Comparison of ENCODE assay signal across 11 mouse cellular contexts in genomic region chr6:52843027-52843426, GRCm38 (mm10).
A peak's percentile ranks its signal among the peaks of the same experiment; 100 is the strongest.
DNase-seq lines count a peak whose midpoint lies in the region; ATAC-seq and TF ChIP-seq lines count a peak whose summit lies in the region.
"Had no signal": no experiment of that assay in that cellular context is flagged by ENCODE, and none has a peak within 500 bp of the region (broad histone marks: within the 10 kb centered on the region; RNA-seq: fewer than 3 reads in every experiment).

No protein-coding gene starts in this region.

- intact Hi-C loops in left cerebral cortex, adult 2 months (cut with DNase I) = loop anchor here (2.0 kb wide), 1 partner anchor 76 kb away; no protein-coding TSS in a partner anchor

- no peak overlapping the region for H3K27ac ChIP-seq in left cerebral cortex, adult 2 months
- no peak overlapping the region for H3K27ac ChIP-seq in hindbrain, embryonic 16.5 days (ENCODE audit: low read depth, low read length)
- H3K27ac ChIP-seq: embryonic facial prominence, embryonic 15.5 days; liver, embryonic 15.5 days had no signal

- 70% methylated on average over 4 of the region's 4 CpGs for WGBS in hindbrain, embryonic 16.5 days

- no peaks in the 10 kb centered on the region for H3K27me3 ChIP-seq in hindbrain, embryonic 16.5 days (replicated peaks; ENCODE audit: control insufficient read depth, insufficient read depth, low read length)
- H3K27me3 ChIP-seq: embryonic facial prominence, embryonic 15.5 days; liver, embryonic 15.5 days had no signal

- no peaks in the 10 kb centered on the region for H3K36me3 ChIP-seq in hindbrain, embryonic 16.5 days (ENCODE audit: control insufficient read depth, insufficient read depth, low read length)
- H3K36me3 ChIP-seq: embryonic facial prominence, embryonic 15.5 days; liver, embryonic 15.5 days had no signal

- TF ChIP-seq CTCF in left cerebral cortex, adult 2 months (IDR thresholded peaks at IDR 0.05) = peak; percentile 32

- H3K4me1 ChIP-seq in hindbrain, embryonic 16.5 days (ENCODE audit: control insufficient read depth, insufficient read depth, low read depth, low read length) = peaks cover 11% of the 10 kb centered on the region
- H3K4me1 ChIP-seq: liver, embryonic 15.5 days had no signal

- no peak overlapping the region for H3K4me2 ChIP-seq in hindbrain, embryonic 16.5 days (ENCODE audit: low read length)
- H3K4me2 ChIP-seq: embryonic facial prominence, embryonic 15.5 days; heart, embryonic 11.5 days; liver, embryonic 15.5 days had no signal

- no peak overlapping the region for H3K4me3 ChIP-seq in left cerebral cortex, adult 2 months
- no peak overlapping the region for H3K4me3 ChIP-seq in hindbrain, embryonic 16.5 days (ENCODE audit: low read length)
- H3K4me3 ChIP-seq: embryonic facial prominence, embryonic 15.5 days; liver, embryonic 15.5 days had no signal

- DNase-seq in cerebellum, postnatal 10 days = peak; percentile 49 to 55
- no peak for DNase-seq in cerebellum, adult 8-10 months
- no peak for DNase-seq in left cerebral cortex, adult 2 months (ENCODE audit: extremely low spot score in 1 of 2, low spot score in 2 of 2)
- no peak for DNase-seq in left cerebral cortex, adult 11 months (ENCODE audit: low spot score)
- DNase-seq in ES-CJ7 (ENCODE audit: low read depth, low spot score) = peak; percentile 37
- no peak for DNase-seq in gastrocnemius, adult 8-10 months (ENCODE audit: low spot score in 2 of 2)

- ATAC-seq in megakaryocyte, adult 5-6 weeks (ENCODE audit: poor library complexity, severe bottlenecking) = peak; percentile 25
- no peak for ATAC-seq in hindbrain, embryonic 16.5 days

- H3K9me3 ChIP-seq in hindbrain, embryonic 16.5 days (ENCODE audit: control insufficient read depth, low read length) = no peaks in the 10 kb centered on the region
- H3K9me3 ChIP-seq: embryonic facial prominence, embryonic 15.5 days; liver, embryonic 15.5 days had no signal

- no peak overlapping the region for H3K9ac ChIP-seq in hindbrain, embryonic 16.5 days (ENCODE audit: low read depth, low read length)
- H3K9ac ChIP-seq: embryonic facial prominence, embryonic 15.5 days; liver, embryonic 15.5 days had no signal

Comparison
In these comparisons a context has a peak if more than half of its experiments do, and no peak if none do; other contexts are left out.
1. DNase-seq: peak in cerebellum, postnatal 10 days (2 of 2) and ES-CJ7 (single experiment); none in cerebellum, adult 8-10 months (single experiment), left cerebral cortex, adult 2 months (0 of 2), left cerebral cortex, adult 11 months (single experiment) and gastrocnemius, adult 8-10 months (0 of 2).